Mouse (Mus musculus): ENCODE data around the gene Hoxd4.

The Hoxd4 gene

GRCm38 (mm10) chr2:74747661-74748141 lies 36.0 kb downstream of the Hoxd4 start:
- DNase-seq, result no peak

GRCm38 (mm10) chr2:74748436-74748995 lies 36.8 kb downstream of the Hoxd4 start:
- no peak for DNase-seq

- no peak for DNase-seq
These were observed 37.8 kb downstream of the Hoxd4 start for GRCm38 (mm10) chr2:74749337-74750121.

- DNase-seq, result no peak
These were observed 39.1 kb downstream of the Hoxd4 start for GRCm38 (mm10) chr2:74750731-74751250.

GRCm38 (mm10) chr2:74751861-74752260 lies 40.1 kb downstream of the Hoxd4 start:
- no peak for DNase-seq

- no peak for DNase-seq
These were observed 40.9 kb downstream of the Hoxd4 start for GRCm38 (mm10) chr2:74752431-74753174.

- no peak for DNase-seq
These were observed 41.4 kb downstream of the Hoxd4 start for GRCm38 (mm10) chr2:74753175-74753523.

GRCm38 (mm10) chr2:74753711-74754110 lies 42.0 kb downstream of the Hoxd4 start:
- DNase-seq, result no peak

GRCm38 (mm10) chr2:74760146-74760545 lies 48.4 kb downstream of the Hoxd4 start:
- no peak for DNase-seq

GRCm38 (mm10) chr2:74761941-74762340 lies 50.2 kb downstream of the Hoxd4 start:
- DNase-seq, result no peak

GRCm38 (mm10) chr2:74762522-74763244 lies 51.0 kb downstream of the Hoxd4 start, which contains the start of gene Hoxd1:
Hoxd1 (plus strand) TSS chr2:74762980.
- DNase-seq, result no peak

- DNase-seq, result no peak
These were observed 51.6 kb downstream of the Hoxd4 start for GRCm38 (mm10) chr2:74763245-74763735.

GRCm38 (mm10) chr2:74763976-74764375 lies 52.2 kb downstream of the Hoxd4 start:
- DNase-seq, result no peak

- no peak for DNase-seq
These were observed 62.6 kb downstream of the Hoxd4 start for GRCm38 (mm10) chr2:74774359-74774758.

- DNase-seq, result no peak
These were observed 66.0 kb downstream of the Hoxd4 start for GRCm38 (mm10) chr2:74777536-74778275.
